Mouse (Mus musculus) midbrain, embryonic 12.5 days (tissue): ENCODE measurements at regions not wholly inside any gene's neighbourhood (a gene's known extent, or its start where the extent isn't known, plus 50 kb on each side); places are given as distances from the start of the nearest gene placed in this dataset.

Experiments used
- ATAC-seq: fragments of 200-750 bp; cut with Nextera tagmentation; 2 replicates; pipeline ENCODE4 v1.8.0; 2017; ENCODE audit warnings: low read depth, moderate TSS enrichment, moderate library complexity; ENCODE audit not compliant: low FRiP score
- H3K27ac ChIP-seq: fragments of 300-500 bp; sonication (generic); replicated peaks from 2 replicates; pipeline ENCODE4 v1.5.1; 2016; ENCODE audit warnings: mild to moderate bottlenecking
- H3K27me3 ChIP-seq: fragments of 300-500 bp; sonication (generic); 2 replicates; pipeline ENCODE4 v1.6.1; 2016; ENCODE audit warnings: mild to moderate bottlenecking
- H3K36me3 ChIP-seq: fragments of 300-500 bp; sonication (generic); 2 replicates; pipeline ENCODE4 v1.6.1; 2016
- H3K4me1 ChIP-seq: fragments of 300-500 bp; sonication (generic); 2 replicates; pipeline ENCODE4 v1.6.1; 2016
- H3K4me2 ChIP-seq: fragments of 300-500 bp; sonication (generic); replicated peaks from 2 replicates; pipeline ENCODE4 v1.6.1; 2016; ENCODE audit warnings: mild to moderate bottlenecking, moderate library complexity
- H3K4me3 ChIP-seq: fragments of 300-500 bp; sonication (generic); 2 replicates; pipeline ENCODE4 v1.5.1; 2016; ENCODE audit warnings: mild to moderate bottlenecking
- H3K9ac ChIP-seq: fragments of 300-500 bp; sonication (generic); replicated peaks from 2 replicates; pipeline ENCODE4 v1.6.1; 2016; ENCODE audit warnings: mild to moderate bottlenecking, moderate library complexity
- H3K9me3 ChIP-seq: fragments of 300-500 bp; sonication (generic); 2 replicates; pipeline ENCODE4 v1.6.1; 2016; ENCODE audit warnings: mild to moderate bottlenecking
- WGBS: fragments of 180-500 bp; shearing (Covaris S2); methylation state at CpG from one replicate; pipeline ENCODE4 v1.1.7; 2016; 5-methylcytosine and 5-hydroxymethylcytosine counted together

DNA sequence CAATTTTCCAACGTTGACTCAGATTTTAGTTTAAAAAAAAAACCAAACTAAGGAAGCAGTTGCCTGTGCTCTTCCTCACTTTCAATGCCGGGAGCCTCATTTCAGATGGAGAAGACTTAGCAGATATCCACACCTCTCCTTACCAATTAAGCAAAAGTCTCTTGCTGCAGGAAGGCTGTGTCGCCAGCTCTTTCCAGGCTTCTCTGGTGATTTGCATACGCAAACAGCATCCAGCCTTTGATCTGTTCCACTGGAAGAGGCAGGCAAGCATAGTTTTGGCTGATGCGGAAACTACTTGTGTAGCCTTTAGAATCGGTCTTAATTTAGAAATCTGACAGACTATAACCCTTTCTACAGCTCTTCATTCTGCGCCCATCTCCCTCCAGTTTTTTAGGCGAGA is 108.5 kb downstream of the Cavin4 start:
- Histone ChIP-seq H3K27me3 (peaks cover 3% of the 10 kb centered on the region; the same call in 1 of the 2 replicates), H3K4me1 (0 out of 2 replicates have a peak, but pooled peaks cover 2% of the 10 kb centered on the region), H3K36me3 (no peaks in the 10 kb centered on the region), H3K27ac (no peak overlapping the region), H3K9ac (no peak overlapping the region), H3K4me3 (no peak overlapping the region), H3K9me3 (no peaks in the 10 kb centered on the region), H3K4me2 (no peak overlapping the region)
- 68% methylated on average over 8 of the region's 8 CpGs for WGBS
- no peak for ATAC-seq

DNA sequence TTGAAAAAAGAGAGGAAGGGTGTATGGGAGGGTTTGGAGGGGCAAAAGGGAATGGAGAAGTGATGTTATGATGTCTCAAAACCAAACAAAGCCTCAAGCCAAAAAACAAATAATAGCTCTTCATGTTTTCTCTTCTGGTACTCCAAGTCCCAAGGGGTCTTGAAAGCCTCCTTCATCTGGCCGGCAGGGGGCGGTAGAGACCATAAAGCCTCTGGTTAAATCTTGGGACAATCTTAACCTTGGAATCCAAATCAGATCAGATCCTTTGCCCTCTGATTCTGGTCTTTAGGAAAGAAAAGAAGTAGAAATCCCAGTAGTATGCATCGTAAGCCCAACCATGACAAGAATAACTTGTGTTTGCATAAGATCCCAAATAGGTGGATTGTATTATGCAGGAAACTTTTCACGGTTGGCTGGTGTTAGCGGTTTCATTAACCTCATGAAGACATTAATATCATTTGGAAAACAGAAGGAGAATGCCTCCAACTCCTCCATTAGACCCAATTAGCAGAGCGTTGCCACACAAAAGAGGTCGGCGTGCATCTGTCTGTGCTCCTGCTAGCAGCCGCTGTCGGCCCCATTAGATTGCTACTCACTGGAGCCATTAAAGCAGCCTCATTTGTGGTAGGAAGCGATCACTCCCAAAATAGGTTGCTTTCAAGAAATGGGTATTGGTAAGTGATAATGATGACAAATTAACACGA is 116.0 kb downstream of the Cavin4 start:
- Histone ChIP-seq H3K36me3 (no peaks in the 10 kb centered on the region), H3K4me2 (no peak overlapping the region), H3K9ac (no peak overlapping the region), H3K27ac (no peak overlapping the region), H3K27me3 (no peaks in the 10 kb centered on the region), H3K9me3 (no peaks in the 10 kb centered on the region), H3K4me1 (peaks cover 3% of the 10 kb centered on the region; the same call in 1 of the 2 replicates), H3K4me3 (no peak overlapping the region)
- ATAC-seq, result peak; percentile 62
- WGBS, result 65% methylated on average over 12 of the region's 12 CpGs

DNA sequence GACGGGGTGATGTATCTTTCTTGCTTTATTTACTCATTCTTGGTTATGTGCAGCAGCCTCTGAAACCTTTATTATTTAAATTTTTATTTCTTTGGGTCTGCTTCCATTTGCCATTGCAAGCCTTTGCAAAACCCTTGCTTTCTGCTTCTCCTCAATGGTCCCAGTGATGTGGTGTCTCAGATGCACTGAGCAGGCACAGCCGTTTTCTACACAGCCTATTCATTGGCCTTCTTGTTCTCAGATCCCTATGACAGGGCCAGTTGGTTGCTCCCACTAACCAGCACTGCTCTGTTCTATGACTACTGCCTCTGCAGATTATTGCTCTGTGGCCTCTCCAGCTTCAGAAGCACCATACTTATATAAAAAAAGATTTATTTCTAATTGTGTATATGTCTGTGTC is 116.6 kb downstream of the Cavin4 start:
- 74% methylated on average over 2 of the region's 2 CpGs for WGBS
- Histone ChIP-seq H3K4me2 (no peak overlapping the region), H3K9ac (no peak overlapping the region), H3K27me3 (no peaks in the 10 kb centered on the region), H3K36me3 (no peaks in the 10 kb centered on the region), H3K27ac (no peak overlapping the region), H3K4me1 (peaks cover 3% of the 10 kb centered on the region; the same call in 1 of the 2 replicates), H3K4me3 (no peak overlapping the region), H3K9me3 (no peaks in the 10 kb centered on the region)
- no peak for ATAC-seq

DNA sequence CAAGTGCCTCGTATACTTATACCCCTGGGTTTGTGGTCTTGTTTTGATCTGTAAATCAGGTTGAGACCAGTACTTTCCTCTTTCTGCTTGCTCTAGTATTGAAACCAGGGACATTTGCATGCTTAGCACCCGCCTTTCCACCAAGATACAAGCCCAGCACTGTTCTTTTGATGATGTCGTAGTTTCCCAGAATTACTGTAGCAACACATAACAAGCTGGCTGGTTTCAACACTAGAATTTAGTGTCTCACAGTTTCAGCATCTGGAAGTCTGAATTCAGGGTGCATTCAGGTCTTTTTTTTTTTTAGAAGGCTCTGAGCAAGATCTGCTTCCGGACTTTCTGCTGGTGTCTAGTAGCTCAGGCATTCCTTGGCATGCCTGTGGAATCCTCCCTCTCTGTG is 117.8 kb downstream of the Cavin4 start:
- H3K27me3 ChIP-seq, result no peaks in the 10 kb centered on the region
- peaks cover 3% of the 10 kb centered on the region; the same call in 1 of the 2 replicates for H3K4me1 ChIP-seq
- H3K36me3 ChIP-seq, result no peaks in the 10 kb centered on the region
- no peak overlapping the region for H3K27ac ChIP-seq
- H3K4me3 ChIP-seq, result no peak overlapping the region
- ATAC-seq, result no peak
- H3K9me3 ChIP-seq, result no peaks in the 10 kb centered on the region
- 82% methylated on average over 4 of the region's 4 CpGs for WGBS
- H3K4me2 ChIP-seq, result no peak overlapping the region
- no peak overlapping the region for H3K9ac ChIP-seq

DNA sequence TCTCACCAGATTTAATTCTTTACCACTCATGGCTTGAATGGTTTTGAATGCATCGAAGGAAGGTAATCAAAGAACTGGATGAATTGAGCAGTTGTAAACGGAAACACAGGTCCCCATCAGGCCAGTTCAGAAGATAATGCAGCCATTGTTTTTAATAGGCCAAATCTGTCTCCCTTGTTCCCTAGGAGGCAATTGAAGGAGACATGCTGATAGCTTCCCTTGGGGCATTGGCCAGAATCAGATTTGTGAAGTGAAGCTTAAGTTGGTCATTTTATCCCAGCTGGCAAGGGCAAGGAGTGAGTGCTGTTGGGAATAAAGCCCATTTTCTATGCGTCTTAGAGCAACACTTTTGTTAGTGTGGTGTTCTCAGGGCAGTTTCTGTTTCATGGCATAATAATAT is 119.4 kb downstream of the Cavin4 start:
- Histone ChIP-seq H3K27me3 (no peaks in the 10 kb centered on the region), H3K4me2 (no peak overlapping the region), H3K27ac (no peak overlapping the region), H3K4me1 (peaks cover 3% of the 10 kb centered on the region; the same call in 1 of the 2 replicates), H3K9me3 (no peaks in the 10 kb centered on the region), H3K4me3 (no peak overlapping the region), H3K9ac (no peak overlapping the region), H3K36me3 (no peaks in the 10 kb centered on the region)
- WGBS, result 47% methylated on average over 3 of the region's 3 CpGs
- ATAC-seq, result no peak

DNA sequence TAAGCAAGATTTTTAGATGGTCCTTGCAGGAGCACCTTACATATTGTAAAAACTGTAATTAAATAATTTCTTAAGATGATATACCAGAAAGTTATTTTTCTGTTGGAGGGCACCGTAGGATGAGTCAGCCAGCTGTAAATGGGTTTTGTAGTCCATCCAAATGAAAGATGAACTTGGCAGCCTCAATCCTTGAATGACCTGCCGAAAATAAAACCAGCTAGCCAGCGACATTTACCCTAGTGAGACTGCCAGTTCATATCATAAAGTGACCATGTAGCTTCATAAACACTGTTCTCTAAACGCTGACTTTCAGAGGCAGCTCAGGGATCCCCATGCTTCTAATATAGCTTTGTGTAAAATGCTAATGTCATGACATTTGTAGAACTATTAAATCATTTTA is 127.8 kb downstream of the Cavin4 start:
- Histone ChIP-seq H3K27ac (no peak overlapping the region), H3K4me2 (no peak overlapping the region), H3K9ac (no peak overlapping the region), H3K36me3 (no peaks in the 10 kb centered on the region), H3K4me3 (no peak overlapping the region), H3K4me1 (no peaks in the 10 kb centered on the region), H3K27me3 (no peaks in the 10 kb centered on the region), H3K9me3 (no peaks in the 10 kb centered on the region)
- no peak for ATAC-seq
- 92% methylated on average over 4 of the region's 4 CpGs for WGBS

DNA sequence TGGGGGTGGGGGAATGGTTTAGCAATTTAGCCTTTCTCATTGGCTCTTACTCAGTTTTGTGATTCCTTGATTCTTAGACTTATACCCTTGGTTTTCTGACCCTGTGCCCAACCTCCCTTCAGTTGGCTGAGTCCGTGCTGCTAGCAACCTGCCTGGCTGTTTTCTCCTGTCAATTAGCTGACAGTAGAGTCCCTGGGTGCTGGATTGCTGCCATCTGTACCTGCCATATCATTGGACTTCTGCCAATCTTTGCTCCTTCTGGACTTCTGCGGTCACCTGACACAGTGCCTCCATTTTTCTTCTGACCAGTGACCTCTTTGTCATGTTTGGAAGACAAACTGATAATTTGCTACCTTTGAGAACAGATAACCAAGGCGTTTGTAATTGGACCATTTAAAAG is 140.5 kb downstream of the Cavin4 start:
- 78% methylated on average over 3 of the region's 3 CpGs for WGBS
- no peaks in the 10 kb centered on the region for H3K36me3 ChIP-seq
- H3K9me3 ChIP-seq, result no peaks in the 10 kb centered on the region
- H3K27ac ChIP-seq, result no peak overlapping the region
- no peak for ATAC-seq
- H3K27me3 ChIP-seq, result no peaks in the 10 kb centered on the region
- no peak overlapping the region for H3K4me3 ChIP-seq
- no peak overlapping the region for H3K9ac ChIP-seq
- H3K4me2 ChIP-seq, result no peak overlapping the region
- H3K4me1 ChIP-seq, result no peaks in the 10 kb centered on the region

DNA sequence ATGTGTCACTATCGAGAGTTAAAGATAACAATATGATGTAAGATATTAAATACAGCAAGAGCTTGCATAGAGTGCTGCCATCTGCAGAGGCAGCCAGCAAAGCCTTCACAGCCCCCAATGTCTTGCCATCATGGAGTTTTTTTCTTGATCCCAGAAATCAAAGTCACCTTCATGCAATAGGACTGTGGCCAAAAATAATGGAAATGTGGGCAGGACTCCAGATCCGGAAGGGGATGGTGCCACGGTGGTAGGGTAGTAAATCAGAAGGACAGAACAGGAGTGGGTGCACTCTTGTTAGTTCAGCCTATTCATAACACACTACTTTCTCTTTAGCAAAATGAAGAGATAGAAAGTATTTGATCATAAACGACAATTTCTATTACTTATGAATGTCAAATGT is 145.3 kb downstream of the Cavin4 start:
- Histone ChIP-seq H3K36me3 (no peaks in the 10 kb centered on the region), H3K27me3 (no peaks in the 10 kb centered on the region), H3K9ac (no peak overlapping the region), H3K4me2 (no peak overlapping the region), H3K9me3 (no peaks in the 10 kb centered on the region), H3K27ac (no peak overlapping the region), H3K4me1 (no peaks in the 10 kb centered on the region), H3K4me3 (no peak overlapping the region)
- WGBS, result 91% methylated on average over 4 of the region's 4 CpGs
- ATAC-seq, result no peak

DNA sequence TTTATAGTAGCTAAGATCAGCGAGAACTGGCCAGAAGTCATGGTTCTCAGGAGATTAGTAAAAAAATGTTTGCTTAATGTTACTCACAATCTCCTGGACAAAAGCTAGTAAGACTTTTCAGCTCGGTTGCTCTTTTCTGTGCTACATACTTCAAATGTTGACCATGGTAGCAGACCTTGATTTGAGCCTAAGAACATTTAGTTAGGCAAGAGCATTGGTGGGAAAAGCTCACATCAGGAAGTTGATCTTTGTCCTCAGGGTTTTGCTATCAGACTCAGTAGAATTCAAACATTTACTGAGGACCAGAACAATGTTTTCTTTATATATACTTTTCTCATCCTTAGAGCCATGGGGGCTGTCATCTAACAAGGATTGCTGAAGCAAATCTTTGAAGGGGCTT is 170.4 kb downstream of the Cavin4 start:
- H3K4me3 ChIP-seq, result no peak overlapping the region
- H3K4me1 ChIP-seq, result no peaks in the 10 kb centered on the region
- 65% methylated on average over 2 of the region's 2 CpGs for WGBS
- no peaks in the 10 kb centered on the region for H3K36me3 ChIP-seq
- no peak for ATAC-seq
- no peaks in the 10 kb centered on the region for H3K9me3 ChIP-seq
- no peak overlapping the region for H3K27ac ChIP-seq
- no peaks in the 10 kb centered on the region for H3K27me3 ChIP-seq
- H3K4me2 ChIP-seq, result no peak overlapping the region
- no peak overlapping the region for H3K9ac ChIP-seq

DNA sequence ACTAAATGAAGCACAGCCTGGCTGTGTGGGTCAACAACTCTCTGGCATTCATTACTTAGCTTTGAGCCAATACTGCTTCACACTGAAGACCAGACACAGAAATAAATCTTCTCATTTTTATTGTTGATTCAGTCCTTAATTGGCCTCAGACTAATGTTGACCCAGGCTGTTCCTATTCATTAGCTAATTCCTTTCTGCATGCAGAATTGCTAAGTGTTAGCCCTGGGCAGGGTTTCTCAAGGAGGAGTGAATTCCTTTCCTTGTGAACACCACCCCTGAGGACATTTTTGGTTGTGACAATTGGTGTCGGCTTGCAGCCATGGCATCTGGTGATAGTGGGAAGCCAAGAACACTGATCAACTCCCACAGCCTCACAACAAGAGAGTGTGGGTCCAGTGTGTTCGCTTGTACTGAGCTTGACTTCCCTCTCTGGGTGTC is 179.5 kb downstream of the Cavin4 start:
- no peak overlapping the region for H3K9ac ChIP-seq
- H3K27me3 ChIP-seq, result no peaks in the 10 kb centered on the region
- no peaks in the 10 kb centered on the region for H3K4me1 ChIP-seq
- H3K4me2 ChIP-seq, result no peak overlapping the region
- no peak for ATAC-seq
- 73% methylated on average over 2 of the region's 2 CpGs for WGBS
- H3K36me3 ChIP-seq, result no peaks in the 10 kb centered on the region
- H3K9me3 ChIP-seq, result no peaks in the 10 kb centered on the region
- no peak overlapping the region for H3K27ac ChIP-seq
- no peak overlapping the region for H3K4me3 ChIP-seq

DNA sequence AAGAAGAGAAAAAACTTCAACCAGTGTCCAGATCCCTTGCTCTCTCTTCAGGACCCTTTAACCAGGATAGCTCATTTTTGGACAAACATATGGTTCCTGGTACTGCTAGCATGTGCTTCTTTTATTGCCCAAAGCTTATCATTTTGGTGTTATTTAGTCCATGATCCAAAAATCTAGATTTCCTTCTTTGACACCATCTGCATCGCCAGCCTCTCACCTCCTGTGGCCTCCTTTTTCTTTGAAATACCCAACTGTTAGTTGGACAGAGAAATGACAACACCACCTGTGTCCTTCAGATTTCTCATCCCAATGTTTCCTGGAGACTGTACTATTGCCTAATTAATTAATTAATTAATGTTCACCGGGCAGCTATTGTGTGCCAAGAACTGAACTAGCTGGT is 188.0 kb upstream of the Plppr1 start:
- H3K4me1 ChIP-seq, result no peaks in the 10 kb centered on the region
- no peaks in the 10 kb centered on the region for H3K9me3 ChIP-seq
- H3K4me2 ChIP-seq, result no peak overlapping the region
- 90% methylated on average over 2 of the region's 2 CpGs for WGBS
- no peak overlapping the region for H3K9ac ChIP-seq
- H3K27me3 ChIP-seq, result no peaks in the 10 kb centered on the region
- no peak for ATAC-seq
- H3K27ac ChIP-seq, result no peak overlapping the region
- no peak overlapping the region for H3K4me3 ChIP-seq
- no peaks in the 10 kb centered on the region for H3K36me3 ChIP-seq

DNA sequence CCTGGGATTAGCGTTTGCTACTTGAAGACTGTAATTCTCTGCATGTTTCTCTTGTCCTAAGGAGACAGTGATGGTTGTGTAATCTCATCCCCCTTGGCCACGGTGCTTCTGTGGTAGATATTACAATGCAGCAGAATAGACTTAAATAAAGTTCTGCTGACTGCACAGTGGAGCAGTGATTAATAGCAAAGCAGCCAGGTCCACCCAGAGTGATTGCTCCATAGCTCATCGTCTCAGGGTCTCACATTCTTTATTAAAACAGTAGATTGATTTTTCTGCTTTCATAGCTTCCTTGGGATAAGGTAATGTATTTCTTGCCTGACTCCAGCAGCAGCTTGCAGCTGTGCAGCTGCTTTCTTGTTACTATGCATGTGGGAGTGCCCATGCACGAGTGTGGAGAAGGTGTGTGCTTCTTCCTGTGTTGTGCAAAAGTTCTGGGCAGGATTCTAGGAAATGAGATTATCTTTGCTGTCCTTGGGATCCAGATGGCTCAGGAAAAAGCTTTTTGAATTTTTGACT is 169.9 kb upstream of the Plppr1 start:
- Histone ChIP-seq H3K4me1 (no peaks in the 10 kb centered on the region), H3K27ac (no peak overlapping the region), H3K9ac (no peak overlapping the region), H3K27me3 (no peaks in the 10 kb centered on the region), H3K4me3 (no peak overlapping the region), H3K9me3 (no peaks in the 10 kb centered on the region), H3K36me3 (no peaks in the 10 kb centered on the region), H3K4me2 (no peak overlapping the region)
- WGBS, result 75% methylated on average over 4 of the region's 4 CpGs
- ATAC-seq, result no peak

DNA sequence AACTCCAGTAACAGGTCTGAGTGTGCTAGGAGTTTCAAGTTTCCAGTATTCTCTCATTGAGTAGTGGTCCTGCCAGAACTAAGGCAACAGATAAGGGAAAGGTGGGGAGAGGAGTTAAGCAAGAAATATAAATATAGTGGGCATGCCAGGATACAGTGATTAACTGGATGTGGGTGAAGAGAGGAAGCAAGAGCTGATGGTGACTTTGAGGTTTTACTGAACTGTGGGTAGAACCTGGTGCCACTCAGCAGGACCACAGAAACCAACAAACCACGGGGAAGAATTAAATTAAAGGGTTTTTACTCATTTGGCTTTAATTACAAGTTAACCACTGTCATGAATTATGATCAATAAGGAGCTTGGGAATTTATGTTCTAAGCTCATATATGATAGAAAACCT is 154.5 kb upstream of the Plppr1 start:
- Histone ChIP-seq H3K9ac (no peak overlapping the region), H3K36me3 (no peaks in the 10 kb centered on the region), H3K9me3 (no peaks in the 10 kb centered on the region), H3K4me3 (no peak overlapping the region), H3K4me1 (no peaks in the 10 kb centered on the region), H3K27ac (no peak overlapping the region), H3K27me3 (no peaks in the 10 kb centered on the region), H3K4me2 (no peak overlapping the region)
- ATAC-seq, result no peak
- WGBS, result 75% methylated on average over 1 of the region's 1 CpGs
